Mouse (Mus musculus) midbrain, embryonic 11.5 days (tissue): ENCODE results near the gene Emcn. TPM values are rescaled to one million over a fixed set of nuclear protein-coding genes. Genes with fewer than 3 reads are reported as not detected.

Source experiments
- ATAC-seq: fragments of 200-750 bp; cut with Nextera tagmentation; 2 replicates; pipeline ENCODE4 v1.8.0; 2017; ENCODE audit warnings: moderate TSS enrichment, moderate library complexity; ENCODE audit not compliant: low FRiP score
- DNase-seq: peaks from one replicate; pipeline ENCODE4 v3.0.0; 2015; ENCODE audit warnings: low spot score; ENCODE audit errors: missing footprints
- H3K27ac ChIP-seq: fragments of 300-500 bp; sonication (generic); 2 replicates; pipeline ENCODE4 v1.5.1; 2014; ENCODE audit warnings: low read depth, low read length
- H3K27me3 ChIP-seq: fragments of 300-500 bp; sonication (generic); 2 replicates; pipeline ENCODE4 v1.6.1; 2014; ENCODE audit warnings: mild to moderate bottlenecking, low read length, moderate library complexity, mixed read lengths; ENCODE audit not compliant: control insufficient read depth, insufficient read depth
- H3K36me3 ChIP-seq: fragments of 300-500 bp; sonication (generic); 2 replicates; pipeline ENCODE4 v1.6.1; 2014; ENCODE audit warnings: mild to moderate bottlenecking, low read length, moderate library complexity, mixed read lengths; ENCODE audit not compliant: control insufficient read depth, insufficient read depth
- H3K4me1 ChIP-seq: fragments of 300-500 bp; sonication (generic); 2 replicates; pipeline ENCODE4 v1.6.1; 2014; ENCODE audit warnings: low read length; ENCODE audit not compliant: control insufficient read depth, insufficient read depth
- H3K4me2 ChIP-seq: fragments of 300-500 bp; sonication (generic); 2 replicates; pipeline ENCODE4 v1.6.1; 2014; ENCODE audit warnings: mild to moderate bottlenecking, moderate library complexity
- H3K4me3 ChIP-seq: fragments of 300-500 bp; sonication (generic); 2 replicates; pipeline ENCODE4 v1.5.1; 2014; ENCODE audit warnings: low read depth, low read length
- H3K9ac ChIP-seq: fragments of 300-500 bp; sonication (generic); 2 replicates; pipeline ENCODE4 v1.6.1; 2014; ENCODE audit warnings: low read length
- H3K9me3 ChIP-seq: fragments of 300-500 bp; sonication (generic); 2 replicates; pipeline ENCODE4 v1.6.1; 2016; ENCODE audit warnings: low read length; ENCODE audit not compliant: control insufficient read depth
- WGBS: fragments of 180-500 bp; shearing (Covaris S2); extraction: QIAGEN DNeasy Blood & Tissue Kit; methylation state at CpG from one replicate; pipeline ENCODE4 v1.1.7; 2014; 5-methylcytosine and 5-hydroxymethylcytosine counted together
- polyA plus RNA-seq: library from polyadenylated mRNA; unstranded; fragments of >200 nt; fragmentation: Nextera tagmentation; extraction: Ambion mirVana; gene quantifications from 2 replicates; pipeline ENCODE4 v1.2.1, GENCODE M21; 2014

Emcn gene
- 25.4 and 27.5 TPM in 2 replicates for polyA plus RNA-seq

GRCm38 (mm10) chr3:137340938-137341337 lies at the start of gene Emcn:
Gene Emcn (plus strand): TSS chr3:137341067.
- Histone ChIP-seq H3K36me3 (no peaks in the 10 kb centered on the region), H3K27ac (no peak within 1 kb of the TSS), H3K4me3 (no peak within 1 kb of the TSS), H3K4me2 (no peak within 1 kb of the TSS), H3K9me3 (no peaks in the 10 kb centered on the region), H3K9ac (no peak within 1 kb of the TSS), H3K4me1 (no peaks in the 10 kb centered on the region), H3K27me3 (no peaks in the 10 kb centered on the region)
- ATAC-seq = no peak
- 64% methylated on average over 8 of the region's 8 CpGs for WGBS
- no peak for DNase-seq

- Histone ChIP-seq H3K4me3 (no peak overlapping the region), H3K27me3 (no peaks in the 10 kb centered on the region), H3K4me1 (no peaks in the 10 kb centered on the region), H3K4me2 (no peak overlapping the region), H3K36me3 (no peaks in the 10 kb centered on the region), H3K9me3 (no peaks in the 10 kb centered on the region), H3K9ac (no peak overlapping the region), H3K27ac (no peak overlapping the region)
- no peak for ATAC-seq
- DNase-seq = no peak
- WGBS = 90% methylated on average over 6 of the region's 6 CpGs
Observed at GRCm38 (mm10) chr3:137293174-137293591, 47.7 kb upstream of the Emcn start.

- no peak overlapping the region for H3K27ac ChIP-seq
- no peak overlapping the region for H3K4me2 ChIP-seq
- H3K9ac ChIP-seq = no peak overlapping the region
- ATAC-seq = no peak
- H3K36me3 ChIP-seq = no peaks in the 10 kb centered on the region
- H3K9me3 ChIP-seq = no peaks in the 10 kb centered on the region
- 60% methylated on average over 2 of the region's 2 CpGs for WGBS
- DNase-seq = no peak
- H3K4me1 ChIP-seq = no peaks in the 10 kb centered on the region
- H3K4me3 ChIP-seq = no peak overlapping the region
- H3K27me3 ChIP-seq = no peaks in the 10 kb centered on the region
Observed at GRCm38 (mm10) chr3:137298230-137298629, 42.6 kb upstream of the Emcn start.

- no peak overlapping the region for H3K9ac ChIP-seq
- no peaks in the 10 kb centered on the region for H3K36me3 ChIP-seq
- DNase-seq = no peak
- no peak overlapping the region for H3K27ac ChIP-seq
- no peaks in the 10 kb centered on the region for H3K4me1 ChIP-seq
- WGBS = 78% methylated on average over 3 of the region's 3 CpGs
- H3K4me3 ChIP-seq = no peak overlapping the region
- no peaks in the 10 kb centered on the region for H3K27me3 ChIP-seq
- no peak overlapping the region for H3K4me2 ChIP-seq
- no peak for ATAC-seq
- no peaks in the 10 kb centered on the region for H3K9me3 ChIP-seq
Observed at GRCm38 (mm10) chr3:137300210-137300609, 40.7 kb upstream of the Emcn start.

GRCm38 (mm10) chr3:137301195-137301594 lies 39.7 kb upstream of the Emcn start:
- H3K27me3 ChIP-seq = no peaks in the 10 kb centered on the region
- H3K4me1 ChIP-seq = no peaks in the 10 kb centered on the region
- no peaks in the 10 kb centered on the region for H3K36me3 ChIP-seq
- ATAC-seq (no peak), DNase-seq (no peak)
- H3K4me2 ChIP-seq = no peak overlapping the region
- H3K9me3 ChIP-seq = no peaks in the 10 kb centered on the region
- H3K4me3 ChIP-seq = no peak overlapping the region
- no peak overlapping the region for H3K9ac ChIP-seq
- H3K27ac ChIP-seq = no peak overlapping the region

GRCm38 (mm10) chr3:137302804-137303203 lies 38.1 kb upstream of the Emcn start:
- no peak overlapping the region for H3K27ac ChIP-seq
- H3K9ac ChIP-seq = no peak overlapping the region
- H3K4me2 ChIP-seq = no peak overlapping the region
- no peaks in the 10 kb centered on the region for H3K4me1 ChIP-seq
- no peaks in the 10 kb centered on the region for H3K36me3 ChIP-seq
- H3K4me3 ChIP-seq = no peak overlapping the region
- ATAC-seq (no peak), DNase-seq (no peak)
- WGBS = 74% methylated on average over 4 of the region's 4 CpGs
- H3K27me3 ChIP-seq = no peaks in the 10 kb centered on the region
- no peaks in the 10 kb centered on the region for H3K9me3 ChIP-seq

- H3K36me3 ChIP-seq = no peaks in the 10 kb centered on the region
- no peaks in the 10 kb centered on the region for H3K9me3 ChIP-seq
- DNase-seq (no peak), ATAC-seq (no peak)
- H3K9ac ChIP-seq = no peak overlapping the region
- H3K27ac ChIP-seq = no peak overlapping the region
- no peaks in the 10 kb centered on the region for H3K4me1 ChIP-seq
- H3K27me3 ChIP-seq = no peaks in the 10 kb centered on the region
- H3K4me2 ChIP-seq = no peak overlapping the region
- no peak overlapping the region for H3K4me3 ChIP-seq
Observed at GRCm38 (mm10) chr3:137309959-137310358, 30.9 kb upstream of the Emcn start.

GRCm38 (mm10) chr3:137312540-137312939 lies 28.3 kb upstream of the Emcn start:
- Histone ChIP-seq H3K4me1 (no peaks in the 10 kb centered on the region), H3K4me3 (no peak overlapping the region), H3K27ac (no peak overlapping the region), H3K9me3 (no peaks in the 10 kb centered on the region), H3K4me2 (no peak overlapping the region), H3K36me3 (no peaks in the 10 kb centered on the region), H3K9ac (no peak overlapping the region), H3K27me3 (no peaks in the 10 kb centered on the region)
- ATAC-seq = no peak
- WGBS = 77% methylated on average over 3 of the region's 3 CpGs
- no peak for DNase-seq

- Histone ChIP-seq H3K9ac (no peak overlapping the region), H3K4me2 (no peak overlapping the region), H3K4me1 (no peaks in the 10 kb centered on the region), H3K27me3 (no peaks in the 10 kb centered on the region), H3K9me3 (no peaks in the 10 kb centered on the region), H3K36me3 (no peaks in the 10 kb centered on the region), H3K4me3 (no peak overlapping the region), H3K27ac (no peak overlapping the region)
- no peak for DNase-seq
- ATAC-seq = no peak
- WGBS = 88% methylated on average over 2 of the region's 2 CpGs
Observed at GRCm38 (mm10) chr3:137313775-137314362, 27.0 kb upstream of the Emcn start.
